Mouse (Mus musculus) heart, postnatal 0 days (tissue): ENCODE measurements around the gene Pgap2.

Experiments
- CTCF ChIP-seq: IDR thresholded peaks from 2 replicates; pipeline ENCODE4 v1.5.1; 2016; ENCODE audit warnings: antibody characterized with exemption, control low read depth, low read depth
- EP300 ChIP-seq: IDR thresholded peaks from 2 replicates; pipeline ENCODE4 v1.6.1; 2016; ENCODE audit warnings: antibody characterized with exemption, low read depth

DNA sequence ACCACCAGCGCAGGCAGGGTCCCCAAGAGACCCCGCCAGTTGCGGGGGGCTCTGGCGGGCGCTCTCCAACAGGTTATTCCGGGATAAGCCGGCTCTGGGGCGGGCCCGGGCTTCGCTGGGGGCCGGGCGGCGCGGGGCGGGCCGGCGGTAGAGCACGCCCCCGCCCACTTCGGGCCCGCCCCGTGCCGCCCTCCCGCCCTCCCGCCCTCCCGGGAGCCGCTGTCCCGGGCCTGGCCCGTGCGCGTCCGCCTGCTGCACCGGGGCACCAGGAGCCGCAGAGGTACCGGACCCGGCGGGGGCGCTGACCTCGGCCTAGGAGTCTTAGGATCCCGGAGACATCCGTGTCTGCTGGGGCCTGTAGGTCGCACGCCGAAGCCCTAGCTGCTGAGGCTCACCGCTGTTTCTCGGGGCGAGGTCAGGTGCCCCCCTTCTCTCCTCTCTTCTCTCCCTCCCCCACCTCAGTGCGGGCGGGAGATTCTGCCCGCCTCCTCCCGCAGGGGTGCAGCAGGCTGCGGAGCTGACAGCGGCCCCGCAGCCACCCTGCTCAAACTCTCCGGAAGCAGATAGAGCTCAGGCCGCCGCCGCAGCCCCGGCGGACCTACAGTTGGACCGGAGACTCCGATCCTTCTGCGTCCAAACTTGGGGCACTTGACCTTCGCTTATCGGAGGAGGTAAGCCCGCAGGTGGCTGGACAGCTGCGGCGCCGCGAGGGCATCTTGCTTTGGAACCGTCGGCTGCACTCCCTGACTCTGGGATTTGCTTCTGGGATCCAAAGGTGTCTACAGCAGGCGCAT is 57.8 kb downstream of the Pgap2 start, which contains the start of gene Stim1:
- no peak for TF ChIP-seq EP300
- no peak for TF ChIP-seq CTCF
